Mouse (Mus musculus) heart, adult 2 months (tissue): Measurements from ENCODE around the gene Setd1b. TPM values are rescaled to one million over a fixed set of nuclear protein-coding genes. Genes with fewer than 3 reads are reported as not detected.
"Not testable (repeated sequence)": the region's sequence is repeated elsewhere in the genome, so short reads cannot be mapped to it uniquely, and the experiment has no call there.

Source experiments
- DNase-seq, 2 experiments: peaks; one replicate each; pipeline ENCODE4 v3.0.0; 2021
- H3K27ac ChIP-seq: fragments of 200-600 bp; 2 replicates; pipeline ENCODE4 v1.8.1; 2022
- H3K27me3 ChIP-seq: fragments of 200-500 bp; 2 replicates; pipeline ENCODE4 v1.6.1; 2012; ENCODE audit warnings: mild to moderate bottlenecking, low read length, inconsistent platforms, mixed read lengths; ENCODE audit not compliant: control insufficient read depth, insufficient read depth
- H3K36me3 ChIP-seq: fragments of 200-500 bp; 2 replicates; pipeline ENCODE4 v1.6.1; 2012; ENCODE audit warnings: low read length, inconsistent platforms; ENCODE audit not compliant: control insufficient read depth, insufficient read depth
- H3K4me1 ChIP-seq: fragments of 200-500 bp; 2 replicates; pipeline ENCODE4 v1.6.1; 2011; ENCODE audit warnings: low read length; ENCODE audit not compliant: control insufficient read depth, insufficient read depth
- H3K4me3 ChIP-seq: fragments of 200-600 bp; 2 replicates; pipeline ENCODE4 v1.8.1; 2022
- H3K79me2 ChIP-seq: fragments of 200-500 bp; replicated peaks from 2 replicates; pipeline ENCODE4 v1.6.1; 2012; ENCODE audit warnings: mild to moderate bottlenecking, inconsistent platforms, low read length, moderate library complexity, mixed read lengths; ENCODE audit not compliant: control insufficient read depth, insufficient read depth
- H3K9ac ChIP-seq: fragments of 200-500 bp; 2 replicates; pipeline ENCODE4 v1.6.1; 2012; ENCODE audit warnings: low read depth, mild to moderate bottlenecking, control low read depth, inconsistent platforms, low read length, mixed read lengths
- CTCF ChIP-seq: fragments of 200-600 bp; IDR thresholded peaks from 2 replicates; pipeline ENCODE4 v1.8.1; 2022; ENCODE audit warnings: antibody characterized with exemption, mild to moderate bottlenecking, moderate library complexity
- EP300 ChIP-seq: fragments of 200-500 bp; IDR thresholded peaks from 2 replicates; pipeline ENCODE4 v1.6.1; 2011; ENCODE audit warnings: low read depth, low read length, control low read depth; ENCODE audit not compliant: insufficient read depth
- POLR2A ChIP-seq: fragments of 200-500 bp; IDR thresholded peaks from 2 replicates; pipeline ENCODE4 v1.6.1; 2011; ENCODE audit warnings: mild to moderate bottlenecking, low read depth, low read length, control low read depth; ENCODE audit not compliant: insufficient read depth
- WGBS: fragments of 180-500 bp; shearing (Covaris S2); methylation state at CpG from one replicate; pipeline ENCODE4 v1.1.7; 2018; 5-methylcytosine and 5-hydroxymethylcytosine counted together
- intact Hi-C: fragments of 180-260 bp; cut with DNase I; formaldehyde crosslinking; loops from one replicate; pipeline ENCODE4 v1.15.1; 2025
- polyA plus RNA-seq: library from polyadenylated mRNA; depleted of rRNA; stranded (reverse); fragments of >200 nt; gene quantifications from 2 replicates; pipeline ENCODE4 v1.2.3, GENCODE M21; 2012; rRNA removed
- total RNA-seq, 2 experiments: library from RNA; stranded (reverse); gene quantifications; 2 replicates each; pipeline ENCODE4 v1.2.3; 2021

Gene Setd1b
- total and polyA plus RNA-seq, 3 experiments = 7.4 to 19.4 (median 12.9) TPM

DNA sequence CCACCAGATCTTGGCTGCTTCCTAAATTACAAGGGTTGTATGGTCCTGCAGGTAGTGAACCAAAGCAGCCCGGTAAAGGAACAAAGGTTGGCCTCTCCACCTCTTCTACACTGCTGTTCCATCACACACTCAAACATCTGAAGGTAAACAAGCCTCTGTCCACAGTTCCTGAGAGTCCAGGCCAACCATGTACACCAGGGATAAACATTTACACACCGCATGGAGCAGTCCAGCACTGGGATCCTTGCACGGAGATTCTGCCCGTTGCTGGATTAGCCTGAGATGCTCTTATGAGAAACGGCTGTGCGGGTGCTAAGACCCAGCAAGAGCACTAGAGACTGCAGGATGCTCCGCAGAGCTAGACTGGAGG is 59.5 kb downstream of the Setd1b start:
- intact Hi-C loops = no loop called here
- TF ChIP-seq EP300 (no peak), POLR2A (no peak), CTCF (no peak)
- no peak overlapping the region for H3K27ac ChIP-seq
- H3K9ac ChIP-seq = no peak overlapping the region
- 81% methylated on average over 7 of the region's 7 CpGs for WGBS
- H3K4me1 ChIP-seq = no peaks in the 10 kb centered on the region
- H3K36me3 ChIP-seq = no peaks in the 10 kb centered on the region
- H3K4me3 ChIP-seq = no peak overlapping the region
- DNase-seq = no peak
- no peaks in the 10 kb centered on the region for H3K27me3 ChIP-seq
- no peaks in the 10 kb centered on the region for H3K79me2 ChIP-seq

DNA sequence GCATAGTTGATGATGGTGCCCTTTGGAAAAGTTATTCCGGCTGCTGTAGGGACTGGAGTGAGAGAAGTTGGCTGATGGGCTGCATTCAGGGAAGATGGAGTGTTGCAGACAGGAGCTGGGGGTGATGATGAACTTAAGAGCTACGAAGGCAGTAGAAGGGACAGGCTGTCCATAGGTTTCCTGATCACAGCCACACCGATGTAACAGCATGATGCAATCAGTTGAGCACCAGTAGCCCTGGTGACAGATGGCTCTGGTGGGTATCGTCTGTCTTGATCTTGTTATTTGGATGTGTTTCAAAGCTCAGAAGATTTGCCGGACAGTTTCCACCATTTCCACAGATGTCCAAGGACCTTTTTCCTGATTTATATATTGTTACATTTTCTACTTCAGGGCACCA is 60.0 kb downstream of the Setd1b start:
- H3K79me2 ChIP-seq = no peaks in the 10 kb centered on the region
- no peak overlapping the region for H3K27ac ChIP-seq
- no peak for DNase-seq
- TF ChIP-seq POLR2A (no peak), EP300 (no peak), CTCF (no peak)
- intact Hi-C loops = no loop called here
- no peak overlapping the region for H3K9ac ChIP-seq
- H3K27me3 ChIP-seq = no peaks in the 10 kb centered on the region
- H3K4me1 ChIP-seq = no peaks in the 10 kb centered on the region
- H3K4me3 ChIP-seq = no peak overlapping the region
- 63% methylated on average over 5 of the region's 5 CpGs for whole genome bisulfite sequencing
- no peaks in the 10 kb centered on the region for H3K36me3 ChIP-seq

DNA sequence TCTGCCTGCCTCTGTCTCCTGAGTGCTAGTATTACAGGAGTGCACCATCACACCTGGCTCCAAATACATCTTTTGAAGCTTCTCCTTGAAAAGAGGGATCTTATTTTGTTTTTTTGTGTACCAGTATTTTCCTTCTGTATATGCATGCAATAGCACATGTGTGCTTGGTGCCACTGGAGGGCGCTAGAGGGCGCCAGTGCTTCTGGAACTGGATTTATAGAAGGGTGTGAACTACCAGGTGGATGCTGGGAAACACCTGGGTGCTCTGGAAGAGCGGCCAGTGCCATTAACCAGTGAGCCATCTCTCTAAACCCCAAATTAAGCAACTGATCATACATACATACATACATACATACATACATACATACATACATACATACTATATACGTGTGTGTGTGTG is 60.8 kb downstream of the Setd1b start:
- DNase-seq, H3K4me1 ChIP-seq, H3K4me3 ChIP-seq, H3K9ac ChIP-seq, intact Hi-C loops, H3K27ac ChIP-seq, H3K36me3 ChIP-seq, H3K79me2 ChIP-seq, H3K27me3 ChIP-seq: not testable (repeated sequence)
- WGBS = 53% methylated on average over 4 of the region's 4 CpGs

DNA sequence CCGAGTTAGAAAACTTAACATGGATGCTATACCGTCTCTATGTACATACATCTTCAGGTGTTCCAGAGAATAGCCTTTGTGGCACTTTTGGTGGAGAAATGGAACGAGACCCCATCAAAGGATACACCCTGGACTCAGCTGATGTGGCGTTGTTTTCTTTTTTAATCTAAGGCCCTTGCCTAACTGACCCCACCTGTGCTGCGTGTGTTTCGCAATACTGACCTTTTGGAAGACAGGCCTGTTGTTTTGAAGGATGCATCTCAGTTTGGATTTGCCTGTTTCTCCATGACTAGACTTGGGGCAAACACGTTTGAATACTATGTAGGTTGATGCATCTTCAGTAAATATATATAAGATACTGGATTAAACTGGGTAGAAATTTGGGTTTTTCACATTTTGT is 61.6 kb downstream of the Setd1b start:
- DNase-seq, H3K27ac ChIP-seq, H3K4me3 ChIP-seq, intact Hi-C loops, H3K79me2 ChIP-seq, H3K27me3 ChIP-seq, H3K9ac ChIP-seq, H3K4me1 ChIP-seq, H3K36me3 ChIP-seq: not testable (repeated sequence)
- 84% methylated on average over 7 of the region's 7 CpGs for WGBS

Other genes starting within 250 kb of the Setd1b start
- gene Kdm2b, start 152.4 kb upstream of the Setd1b start, total RNA-seq = 10 to 100 TPM; 12.5 to 14.6 TPM
- 8.2 and 14.4 TPM in 2 replicates for gene Kdm2b, start 152.4 kb upstream of the Setd1b start, polyA plus RNA-seq
- 10 to 100 TPM; 11.7 to 15.8 TPM for gene Orai1, start 127.1 kb upstream of the Setd1b start, total RNA-seq
- 39.0 and 42.8 TPM in 2 replicates for gene Orai1, start 127.1 kb upstream of the Setd1b start, polyA plus RNA-seq
- gene Morn3, start 95.2 kb upstream of the Setd1b start, total RNA-seq = not detected
- gene Morn3, start 95.2 kb upstream of the Setd1b start, polyA plus RNA-seq = not detected in 2 replicates
- 10 to 100 TPM in 1 of 2 experiments, 1 to 10 TPM in 1; 6.6 to 10.4 TPM for gene Tmem120b, start 73.8 kb upstream of the Setd1b start, total RNA-seq
- 10.3 and 10.5 TPM in 2 replicates for gene Tmem120b, start 73.8 kb upstream of the Setd1b start, polyA plus RNA-seq
- gene Rhof, start 9.5 kb upstream of the Setd1b start, total RNA-seq = under 1 TPM; 0.64 to 0.70 TPM
- gene Rhof, start 9.5 kb upstream of the Setd1b start, polyA plus RNA-seq = 1.6 and 2.3 TPM in 2 replicates
- 10 to 100 TPM; 13.3 to 14.8 TPM for gene Psmd9, start 27.2 kb downstream of the Setd1b start, total RNA-seq
- gene Psmd9, start 27.2 kb downstream of the Setd1b start, polyA plus RNA-seq = 16.4 and 20.4 TPM in 2 replicates
- not detected for gene Hpd, start 40.5 kb downstream of the Setd1b start, total RNA-seq
- gene Hpd, start 40.5 kb downstream of the Setd1b start, polyA plus RNA-seq = 0.61 and 0.97 TPM in 2 replicates
- gene Wdr66, start 109.9 kb downstream of the Setd1b start, total RNA-seq = under 1 TPM; 0.52 to 0.65 TPM
- 1.5 and 2.0 TPM in 2 replicates for gene Wdr66, start 109.9 kb downstream of the Setd1b start, polyA plus RNA-seq
- gene Bcl7a, start 201.6 kb downstream of the Setd1b start, total RNA-seq = 10 to 100 TPM in 1 of 2 experiments, 1 to 10 TPM in 1; 9.2 to 10.3 TPM
- gene Bcl7a, start 201.6 kb downstream of the Setd1b start, polyA plus RNA-seq = 6.3 and 8.3 TPM in 2 replicates